Mouse (Mus musculus) stomach, embryonic 16.5 days (tissue): ENCODE measurements around the gene Cbs. TPM values are rescaled to one million over a fixed set of nuclear protein-coding genes. Genes with fewer than 3 reads are reported as not detected.

Experiments used
- ATAC-seq: fragments of 200-750 bp; cut with Nextera tagmentation; 2 replicates; pipeline ENCODE4 v1.8.0; 2017; ENCODE audit warnings: moderate number of reproducible peaks, moderate TSS enrichment; ENCODE audit not compliant: insufficient read depth, low FRiP score
- H3K27ac ChIP-seq: fragments of 300-500 bp; sonication (generic); 2 replicates; pipeline ENCODE4 v1.5.1; 2014; ENCODE audit warnings: low read length
- H3K27me3 ChIP-seq: fragments of 300-500 bp; sonication (generic); 2 replicates; pipeline ENCODE4 v1.6.1; 2014; ENCODE audit warnings: low read length, control low read depth, mixed read lengths; ENCODE audit not compliant: control insufficient read depth, insufficient read depth
- H3K36me3 ChIP-seq: fragments of 300-500 bp; sonication (generic); 2 replicates; pipeline ENCODE4 v1.6.1; 2014; ENCODE audit warnings: low read length; ENCODE audit not compliant: control insufficient read depth, insufficient read depth
- H3K4me1 ChIP-seq: fragments of 300-500 bp; sonication (generic); 2 replicates; pipeline ENCODE4 v1.6.1; 2014; ENCODE audit warnings: low read length, control low read depth, mixed read lengths; ENCODE audit not compliant: control insufficient read depth, insufficient read depth
- H3K4me2 ChIP-seq: fragments of 300-500 bp; sonication (generic); 2 replicates; pipeline ENCODE4 v1.6.1; 2014; ENCODE audit warnings: low read depth, low read length, mixed read lengths
- H3K4me3 ChIP-seq: fragments of 300-500 bp; sonication (generic); replicated peaks from 2 replicates; pipeline ENCODE4 v1.5.1; 2014; ENCODE audit warnings: mild to moderate bottlenecking, low read length
- H3K9ac ChIP-seq: fragments of 300-500 bp; sonication (generic); 2 replicates; pipeline ENCODE4 v1.6.1; 2014; ENCODE audit warnings: low read length
- H3K9me3 ChIP-seq: fragments of 300-500 bp; sonication (generic); replicated peaks from 2 replicates; pipeline ENCODE4 v1.6.1; 2016; ENCODE audit warnings: low read length, control low read depth; ENCODE audit not compliant: control insufficient read depth
- WGBS: fragments of 180-500 bp; shearing (Covaris S2); extraction: QIAGEN DNeasy Blood & Tissue Kit; methylation state at CpG from one replicate; pipeline ENCODE4 v1.1.7; 2014; 5-methylcytosine and 5-hydroxymethylcytosine counted together
- microRNA-seq: library from miRNA; unstranded; fragments of <30 nt; microRNA quantifications from one replicate; pipeline ENCODE4, GENCODE M21; 2016
- polyA plus RNA-seq: library from polyadenylated mRNA; unstranded; fragments of >200 nt; fragmentation: Nextera tagmentation; extraction: Ambion mirVana; gene quantifications from 2 replicates; pipeline ENCODE4 v1.2.1, GENCODE M21; 2015

The Cbs gene
- polyA plus RNA-seq, 1 experiment from 2014 or later: 25.0 TPM

DNA sequence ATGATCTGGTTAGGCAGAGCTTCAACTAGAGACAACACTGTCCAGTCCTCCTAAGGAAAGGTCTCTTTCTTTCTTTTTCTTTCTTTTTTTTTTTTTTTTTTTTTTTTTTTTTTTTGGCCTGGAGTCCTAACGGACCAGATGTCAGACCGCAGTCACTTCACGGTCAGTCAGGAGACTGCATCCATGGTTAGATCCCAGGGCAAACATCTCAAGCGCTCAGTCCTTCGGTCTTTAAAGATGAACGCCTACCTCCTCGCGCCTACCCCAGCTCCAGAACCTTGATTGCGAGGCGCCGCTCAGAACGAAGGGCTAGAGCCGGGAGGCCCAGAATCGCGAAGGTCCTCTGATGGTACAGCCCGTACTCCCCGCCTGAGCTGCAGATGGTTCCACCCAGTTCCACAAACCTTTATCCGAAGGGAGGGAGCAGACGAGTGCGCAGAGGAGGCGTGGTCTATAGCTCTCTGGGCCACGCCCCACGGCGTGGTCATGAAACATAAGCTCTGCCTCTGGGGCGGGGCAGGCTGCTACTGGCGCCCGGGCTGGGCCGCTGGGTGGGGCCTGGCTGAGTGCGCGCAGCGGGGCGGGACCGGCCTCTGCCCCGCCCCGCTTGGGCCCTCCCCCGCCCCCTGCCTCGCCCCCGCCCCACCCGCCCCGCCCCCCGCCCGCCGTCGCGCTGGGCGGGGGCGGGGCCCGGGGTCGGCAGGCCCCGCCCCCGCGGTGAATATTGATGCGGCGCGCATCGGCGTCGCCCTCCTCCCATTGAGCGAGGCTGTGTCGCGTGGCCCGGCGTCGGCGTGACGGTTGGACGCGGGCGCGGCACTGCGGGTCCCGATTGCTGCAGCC, 72.8 kb downstream of the Cbs start, which contains the start of gene Pknox1:
Gene Pknox1, plus strand, starts transcription at position 720 of the 843 bp plus-strand sequence.
- Histone ChIP-seq H3K9me3 (no peaks in the 10 kb centered on the region), H3K9ac (peak within 1 kb of the TSS; percentile 95), H3K4me3 (peak within 1 kb of the TSS; percentile 79), H3K4me2 (peak within 1 kb of the TSS; percentile 76), H3K27me3 (no peaks in the 10 kb centered on the region), H3K4me1 (peaks cover 32% of the 10 kb centered on the region), H3K36me3 (no peaks in the 10 kb centered on the region), H3K27ac (peak within 1 kb of the TSS; percentile 96)
- peak; percentile 97 for ATAC-seq
- WGBS: 0% methylated on average over 63 of the region's 72 CpGs

DNA sequence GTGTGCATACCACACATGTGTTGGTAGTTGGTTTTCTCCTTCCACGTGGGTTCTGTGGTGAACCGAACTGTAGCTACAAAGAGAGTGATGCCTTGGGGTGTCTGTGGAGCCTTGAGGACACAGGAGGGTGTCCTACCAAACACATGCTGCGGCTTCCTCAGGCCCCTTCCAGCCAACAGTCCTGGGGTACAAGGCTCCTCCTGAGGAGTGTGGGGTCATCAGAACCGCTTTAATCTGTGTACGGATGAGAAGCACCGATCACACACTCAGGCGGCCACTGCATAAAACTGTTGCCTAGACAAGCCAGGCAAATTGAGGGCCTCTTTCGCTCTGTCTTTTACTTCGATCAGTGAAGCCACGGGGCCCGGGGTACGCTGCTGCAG, 73.4 kb downstream of the Cbs start:
- peak overlapping the region; percentile 94 for H3K27ac ChIP-seq
- peak overlapping the region; percentile 77 for H3K9ac ChIP-seq
- no peaks in the 10 kb centered on the region for H3K9me3 ChIP-seq
- no peak for ATAC-seq
- peak overlapping the region; percentile 75 for H3K4me2 ChIP-seq
- H3K27me3 ChIP-seq: no peaks in the 10 kb centered on the region
- 17% methylated on average over 12 of the region's 12 CpGs for WGBS
- no peaks in the 10 kb centered on the region for H3K36me3 ChIP-seq
- H3K4me1 ChIP-seq: peaks cover 28% of the 10 kb centered on the region
- peak overlapping the region; percentile 54 for H3K4me3 ChIP-seq

DNA sequence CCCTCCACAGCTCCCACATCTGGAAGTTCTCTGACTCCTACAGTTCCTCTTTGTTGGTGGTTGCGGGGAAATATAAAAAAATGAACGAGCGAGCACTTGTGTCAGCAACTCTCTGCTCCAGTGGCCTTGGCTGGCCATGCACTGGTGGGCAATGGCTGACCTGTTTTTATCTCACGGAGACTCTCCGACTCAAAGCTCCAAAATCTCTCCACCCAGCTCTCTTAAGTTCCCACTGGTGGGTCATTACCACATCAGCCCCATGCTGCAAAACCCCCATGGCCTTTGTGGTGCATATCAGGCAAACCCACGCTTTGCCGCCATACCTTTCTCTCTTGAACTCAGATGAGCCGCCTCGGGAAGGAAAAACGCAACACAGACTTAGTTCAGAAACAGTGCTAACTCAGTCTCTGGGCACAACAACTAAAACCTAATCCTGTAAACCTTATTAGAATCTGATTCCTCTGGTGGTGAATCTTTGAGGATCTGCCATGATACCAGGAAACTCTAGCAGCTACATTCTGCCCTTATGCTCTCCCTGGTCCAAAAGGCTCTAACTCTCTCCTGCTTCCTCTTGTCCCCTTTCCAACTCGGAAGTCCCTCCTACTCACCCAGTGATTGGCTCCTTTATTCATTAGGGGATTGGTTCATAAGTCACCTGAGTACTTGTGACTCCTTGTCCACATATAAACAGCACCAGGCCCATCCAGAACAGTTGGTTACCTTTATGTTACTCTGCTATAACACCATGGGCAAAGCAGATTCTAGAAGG, 77.8 kb downstream of the Cbs start:
- H3K4me1 ChIP-seq: peaks cover 21% of the 10 kb centered on the region
- 86% methylated on average over 11 of the region's 11 CpGs for WGBS
- no peaks in the 10 kb centered on the region for H3K36me3 ChIP-seq
- no peak overlapping the region for H3K4me2 ChIP-seq
- no peak overlapping the region for H3K9ac ChIP-seq
- no peaks in the 10 kb centered on the region for H3K27me3 ChIP-seq
- no peak overlapping the region for H3K4me3 ChIP-seq
- no peak for ATAC-seq
- no peak overlapping the region for H3K27ac ChIP-seq
- no peaks in the 10 kb centered on the region for H3K9me3 ChIP-seq

Small RNA genes within 50 kb of the gene (microRNA-seq; reads per million reads assigned to microRNA genes)
- gene Gm24970: not detected

Other genes with a start within 250 kb of the Cbs start
- 33.8 and 42.3 TPM in 2 replicates for gene Wdr4, start 117.3 kb downstream of the Cbs start, polyA plus RNA-seq
- gene Ndufv3, start 117.1 kb downstream of the Cbs start, polyA plus RNA-seq: 311 and 321 TPM in 2 replicates
- 33.4 and 34.5 TPM in 2 replicates for gene Pknox1, start 72.5 kb downstream of the Cbs start, polyA plus RNA-seq
- gene U2af1, start 21.7 kb upstream of the Cbs start, polyA plus RNA-seq: 236 and 261 TPM in 2 replicates
- 0.13 and 0.62 TPM in 2 replicates for gene Cryaa, start 40.6 kb upstream of the Cbs start, polyA plus RNA-seq
- gene Sik1, start 218.6 kb upstream of the Cbs start, polyA plus RNA-seq: 18.4 and 20.2 TPM in 2 replicates